8 mouse cellular contexts compared by ENCODE assay signal in genomic region chr17:5886181-5886810, GRCm38 (mm10). TPM values are rescaled to one million over a fixed set of nuclear protein-coding genes. Genes with fewer than 3 reads are reported as not detected.
A peak's percentile ranks its signal among the peaks of the same experiment; 100 is the strongest.
DNase-seq lines count a peak whose midpoint lies in the region; ATAC-seq and TF ChIP-seq lines count a peak whose summit lies in the region.

No protein-coding gene starts in this region.

- 71% methylated on average over 6 of the region's 6 CpGs for WGBS in kidney, embryonic 15.5 days
- WGBS in embryonic facial prominence, embryonic 12.5 days, result 69% methylated on average over 6 of the region's 6 CpGs
- WGBS in liver, embryonic 11.5 days, result 58% methylated on average over 6 of the region's 6 CpGs

- H3K4me2 ChIP-seq in kidney, embryonic 15.5 days, result no peak overlapping the region; the same call in 1 of the 2 replicates
- H3K4me2 ChIP-seq in embryonic facial prominence, embryonic 12.5 days (replicated peaks), result no peak overlapping the region
- no peak overlapping the region for H3K4me2 ChIP-seq in liver, embryonic 11.5 days

- no peak overlapping the region for H3K4me3 ChIP-seq in kidney, embryonic 15.5 days (replicated peaks)
- no peak overlapping the region for H3K4me3 ChIP-seq in MEL (ENCODE audit: control insufficient read depth in 1 of 2, insufficient read depth in 1 of 2, low read depth in 2 of 2, low read length in 2 of 2)
- H3K4me3 ChIP-seq in embryonic facial prominence, embryonic 12.5 days, result no peak overlapping the region
- no peak overlapping the region for H3K4me3 ChIP-seq in liver, embryonic 11.5 days (ENCODE audit: low read depth, low read length)

- H3K27me3 ChIP-seq in kidney, embryonic 15.5 days, result no peaks in the 10 kb centered on the region
- H3K27me3 ChIP-seq in MEL (ENCODE audit: control insufficient read depth in 1 of 2, insufficient read depth in 2 of 2, low read length in 2 of 2), result no peaks in the 10 kb centered on the region
- H3K27me3 ChIP-seq in embryonic facial prominence, embryonic 12.5 days, result no peaks in the 10 kb centered on the region
- H3K27me3 ChIP-seq in liver, embryonic 11.5 days (replicated peaks; ENCODE audit: control insufficient read depth, insufficient read depth, low read length), result no peaks in the 10 kb centered on the region

- H3K4me1 ChIP-seq in kidney, embryonic 15.5 days, result peaks cover 22% of the 10 kb centered on the region
- H3K4me1 ChIP-seq in MEL (ENCODE audit: control insufficient read depth in 1 of 2, insufficient read depth in 2 of 2, low read length in 2 of 2), result peaks cover 7 to 27% of the 10 kb centered on the region in 2 experiments
- no peaks in the 10 kb centered on the region for H3K4me1 ChIP-seq in embryonic facial prominence, embryonic 12.5 days
- H3K4me1 ChIP-seq in liver, embryonic 11.5 days (replicated peaks; ENCODE audit: control insufficient read depth, insufficient read depth, low read length), result peaks cover 31% of the 10 kb centered on the region

- no peaks in the 10 kb centered on the region for H3K9me3 ChIP-seq in kidney, embryonic 15.5 days (replicated peaks)
- no peaks in the 10 kb centered on the region for H3K9me3 ChIP-seq in MEL (replicated peaks; ENCODE audit: insufficient read depth, low read length)
- H3K9me3 ChIP-seq in embryonic facial prominence, embryonic 12.5 days, result no peaks in the 10 kb centered on the region
- no peaks in the 10 kb centered on the region for H3K9me3 ChIP-seq in liver, embryonic 11.5 days (ENCODE audit: control insufficient read depth, low read length)

- TF ChIP-seq EP300 in MEL (IDR thresholded peaks at IDR 0.05; ENCODE audit: low read depth in 1 of 2, low read length in 2 of 2), result no peak

- TF ChIP-seq CTCF in MEL (IDR thresholded peaks at IDR 0.05 in 2 of 3, conservative IDR thresholded peaks at IDR 0.05 in 1 of 3; ENCODE audit: control insufficient read depth in 1 of 3, insufficient read depth in 1 of 3, low read depth in 2 of 3, low read length in 3 of 3, poor library complexity in 1 of 3, severe bottlenecking in 1 of 3), result no peak

- no peak for TF ChIP-seq RAD21 in MEL (IDR thresholded peaks at IDR 0.05; ENCODE audit: low read depth, low read length)

- no peak overlapping the region for H3K9ac ChIP-seq in kidney, embryonic 15.5 days
- H3K9ac ChIP-seq in MEL (ENCODE audit: control insufficient read depth, low read depth, low read length, poor library complexity, severe bottlenecking), result peak overlapping the region; percentile 54; the same call in 1 of the 2 replicates
- no peak overlapping the region for H3K9ac ChIP-seq in embryonic facial prominence, embryonic 12.5 days
- peak overlapping the region; percentile 0; the same call in 1 of the 2 replicates for H3K9ac ChIP-seq in liver, embryonic 11.5 days (ENCODE audit: low read depth, low read length)

- ATAC-seq in kidney, embryonic 15.5 days (replicated peaks; ENCODE audit: low FRiP score), result no peak
- no peak for ATAC-seq in embryonic facial prominence, embryonic 12.5 days (ENCODE audit: insufficient number of reproducible peaks, insufficient read depth, low FRiP score, low TSS enrichment)
- ATAC-seq in liver, embryonic 11.5 days (replicated peaks; ENCODE audit: low FRiP score), result no peak
- ATAC-seq in monocyte, adult 5-6 weeks (replicated peaks; ENCODE audit: insufficient number of reproducible peaks, low FRiP score, low TSS enrichment, poor library complexity, severe bottlenecking), result no peak
- no peak for ATAC-seq in megakaryocyte progenitor cell, adult 5-6 weeks (replicated peaks; ENCODE audit: poor library complexity)

- no peaks in the 10 kb centered on the region; the same call in 1 of the 2 replicates for H3K79me2 ChIP-seq in MEL (ENCODE audit: control insufficient read depth, insufficient read depth, low read length, poor library complexity)

- H3K27ac ChIP-seq in kidney, embryonic 15.5 days, result peak overlapping the region; percentile 74
- peak overlapping the region; percentile 83 for H3K27ac ChIP-seq in MEL (ENCODE audit: control insufficient read depth, low read depth, low read length)
- H3K27ac ChIP-seq in embryonic facial prominence, embryonic 12.5 days, result peak overlapping the region; percentile 37; the same call in 1 of the 2 replicates
- H3K27ac ChIP-seq in liver, embryonic 11.5 days (ENCODE audit: low read depth, low read length), result peak overlapping the region; percentile 66

- peaks cover 16% of the 10 kb centered on the region for H3K36me3 ChIP-seq in kidney, embryonic 15.5 days
- peaks cover 0 to 29% of the 10 kb centered on the region in 2 experiments; a peak in 2 of 4 replicates for H3K36me3 ChIP-seq in MEL (ENCODE audit: control insufficient read depth in 1 of 2, insufficient read depth in 2 of 2, low read length in 2 of 2)
- H3K36me3 ChIP-seq in embryonic facial prominence, embryonic 12.5 days, result peaks cover 13% of the 10 kb centered on the region; the same call in 1 of the 2 replicates
- H3K36me3 ChIP-seq in liver, embryonic 11.5 days (ENCODE audit: control insufficient read depth, insufficient read depth, low read length), result no peaks in the 10 kb centered on the region

- no peak for TF ChIP-seq POLR2A in MEL (IDR thresholded peaks at IDR 0.05; ENCODE audit: control insufficient read depth in 1 of 2, insufficient read depth in 1 of 2, low read depth in 1 of 2, low read length in 2 of 2, poor library complexity in 1 of 2)

- no peak for DNase-seq in kidney, adult 11 months
- no peak for DNase-seq in MEL (ENCODE audit: low read depth, low spot score)
- DNase-seq in liver, embryonic 11.5 days (ENCODE audit: low spot score), result no peak
- no peak for DNase-seq in urinary bladder, adult 18-20 months (ENCODE audit: low spot score in 2 of 2)

TF ChIP-seq in MEL, 35 proteins besides CTCF, POLR2A, EP300 and RAD21:
- TF ChIP-seq CHD2 (IDR thresholded peaks at IDR 0.05; ENCODE audit: low read length) (no peak), E2F4 (IDR thresholded peaks at IDR 0.05; ENCODE audit: borderline replicate concordance, low read depth, low read length) (no peak), HCFC1 (IDR thresholded peaks at IDR 0.05; ENCODE audit: low read depth, low read length) (no peak), GATA1 (IDR thresholded peaks at IDR 0.05; ENCODE audit: low read depth, low read length) (no peak), MYC (IDR thresholded peaks at IDR 0.05; ENCODE audit: low read depth, low read length) (no peak), USF1 (IDR thresholded peaks at IDR 0.05; ENCODE audit: low read depth, low read length) (no peak), NELFE (IDR thresholded peaks at IDR 0.05; ENCODE audit: low read depth, low read length) (no peak), ZC3H11A (IDR thresholded peaks at IDR 0.05; ENCODE audit: low read depth, low read length) (no peak), TAL1 (IDR thresholded peaks at IDR 0.05; ENCODE audit: low read length) (no peak), JUND (IDR thresholded peaks at IDR 0.05; ENCODE audit: low read depth, low read length) (no peak), MXI1 (IDR thresholded peaks at IDR 0.05; ENCODE audit: low read depth, low read length) (no peak), BHLHE40 (IDR thresholded peaks at IDR 0.05; ENCODE audit: borderline replicate concordance, low read depth, low read length) (no peak), KAT2A (conservative IDR thresholded peaks at IDR 0.05; ENCODE audit: low read depth, low read length) (no peak), CHD1 (IDR thresholded peaks at IDR 0.05; ENCODE audit: low read depth, low read length) (no peak), POLR2AphosphoS5 (IDR thresholded peaks at IDR 0.05; ENCODE audit: borderline replicate concordance, low read depth, low read length) (no peak), MAFK (IDR thresholded peaks at IDR 0.05; ENCODE audit: borderline replicate concordance, low read depth, low read length) (no peak), UBTF (IDR thresholded peaks at IDR 0.05; ENCODE audit: borderline replicate concordance, insufficient read depth, low read depth, low read length) (no peak), TBP (IDR thresholded peaks at IDR 0.05; ENCODE audit: low read depth, low read length) (no peak)
TF ChIP-seq in MEL: peak in this region for 0.

RNA-seq across cellular contexts. Expression of gene Snx9, which starts 45.2 kb away (rescaled TPM):
- polyA plus RNA-seq in kidney, embryonic 15.5 days (2015; fragmentation: Nextera tagmentation; extraction: Ambion mirVana), result 34.8 and 36.4 TPM in 2 replicates
- total RNA-seq in MEL (2012; rRNA removed), result 12.6 and 12.9 TPM in 2 replicates
- 10 to 100 TPM in 1 of 2 experiments, not detected in 1; 22.8 TPM for polyA plus RNA-seq in MEL (2012; ENCODE audit: insufficient read depth in 1 of 2, insufficient read length in 2 of 2, low read depth in 1 of 2, low replicate concordance in 2 of 2, missing spikeins in 1 of 2)
- 31.7 and 33.3 TPM in 2 replicates for polyA plus RNA-seq in embryonic facial prominence, embryonic 12.5 days (2016; fragmentation: Nextera tagmentation; extraction: Ambion mirVana)
- polyA plus RNA-seq in liver, embryonic 11.5 days (2014; fragmentation: Nextera tagmentation; extraction: Ambion mirVana), result 31.2 and 35.4 TPM in 2 replicates
- total RNA-seq in monocyte, adult 5-6 weeks (2017), result 15.8 to 19.0 TPM (median 18.0 TPM) in 3 replicates
- total RNA-seq in megakaryocyte progenitor cell, adult 5-6 weeks (2015), result 50.4 and 52.7 TPM in 2 replicates
- 31.3 and 35.4 TPM in 2 replicates for total RNA-seq in megakaryocyte progenitor cell, adult 5-6 weeks (2017)

RNA-seq across cellular contexts. Expression of gene Synj2, which starts 54.8 kb away (rescaled TPM):
- polyA plus RNA-seq in kidney, embryonic 15.5 days (2015; fragmentation: Nextera tagmentation; extraction: Ambion mirVana), result 3.2 and 3.8 TPM in 2 replicates
- total RNA-seq in MEL (2012; rRNA removed), result 1.2 and 1.8 TPM in 2 replicates
- polyA plus RNA-seq in MEL (2012; ENCODE audit: insufficient read depth in 1 of 2, insufficient read length in 2 of 2, low read depth in 1 of 2, low replicate concordance in 2 of 2, missing spikeins in 1 of 2), result 1 to 10 TPM in 1 of 2 experiments, not detected in 1; 2.5 TPM
- 2.5 and 2.6 TPM in 2 replicates for polyA plus RNA-seq in embryonic facial prominence, embryonic 12.5 days (2016; fragmentation: Nextera tagmentation; extraction: Ambion mirVana)
- 2.2 TPM in 2 replicates for polyA plus RNA-seq in liver, embryonic 11.5 days (2014; fragmentation: Nextera tagmentation; extraction: Ambion mirVana)
- 0.29 to 4.9 TPM (median 1.4 TPM) in 3 replicates for total RNA-seq in monocyte, adult 5-6 weeks (2017)
- 7.5 and 8.3 TPM in 2 replicates for total RNA-seq in megakaryocyte progenitor cell, adult 5-6 weeks (2015)
- total RNA-seq in megakaryocyte progenitor cell, adult 5-6 weeks (2017), result 9.8 and 11.0 TPM in 2 replicates

Comparison
In these comparisons a context has a peak if more than half of its experiments do, and no peak if none do; other contexts are left out.
1. H3K9ac ChIP-seq: peak in MEL (single experiment) and liver, embryonic 11.5 days (single experiment); none in kidney, embryonic 15.5 days (single experiment) and embryonic facial prominence, embryonic 12.5 days (single experiment).
2. Peak in every context shown above with its lines, with median percentiles within 50 percentile points of each other: H3K27ac ChIP-seq.